Mouse (Mus musculus) spleen, adult 2 months (tissue): ENCODE data around the gene Arsa.

Experiments used
- CTCF ChIP-seq: fragments of 200-500 bp; IDR thresholded peaks from 2 replicates; pipeline ENCODE4 v1.5.1; 2011; ENCODE audit warnings: mild to moderate bottlenecking, inconsistent platforms; ENCODE audit not compliant: insufficient read depth, insufficient read length, insufficient replicate concordance; ENCODE audit errors: extremely low read depth
- POLR2A ChIP-seq: fragments of 200-500 bp; IDR thresholded peaks from 2 replicates; pipeline ENCODE4 v1.6.1; 2011; ENCODE audit warnings: low read depth, low read length, inconsistent platforms

DNA sequence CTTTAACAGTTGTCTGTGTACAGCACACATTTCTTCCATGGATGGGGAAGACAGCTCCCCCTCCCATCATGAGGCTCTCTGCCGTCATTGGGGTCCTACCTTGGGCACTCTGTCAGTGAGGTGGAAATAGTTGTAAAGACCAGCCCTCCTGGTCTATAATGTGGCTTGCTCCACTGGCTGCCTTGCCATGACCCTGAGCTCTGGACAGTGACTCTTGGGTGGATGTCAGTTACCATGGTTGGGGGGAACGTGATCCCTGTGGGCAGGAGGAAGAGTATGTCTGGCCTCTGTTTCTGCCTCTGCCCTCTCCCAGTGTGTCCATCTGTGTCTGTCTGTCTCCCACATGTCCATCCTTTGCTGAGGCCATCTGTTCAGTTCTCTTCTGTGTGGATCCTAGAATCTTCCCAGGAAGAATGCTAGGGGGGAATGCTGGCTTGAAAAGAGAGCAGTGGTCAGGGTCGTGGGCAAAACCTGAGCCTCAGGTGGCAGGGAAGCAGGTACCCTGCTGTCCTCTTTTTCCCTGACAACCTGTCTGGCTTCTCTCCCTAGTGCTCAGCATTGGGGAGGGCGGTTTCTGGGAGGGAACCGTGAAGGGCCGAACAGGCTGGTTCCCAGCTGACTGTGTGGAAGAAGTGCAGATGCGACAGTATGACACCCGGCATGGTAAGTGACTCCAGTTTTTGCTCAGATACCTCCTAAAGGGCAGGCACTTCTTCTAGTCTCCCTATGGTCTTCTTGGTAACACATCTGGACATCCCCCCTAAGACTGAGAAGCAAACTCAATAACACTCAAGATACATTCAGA, 47.6 kb upstream of the Arsa start:
- TF ChIP-seq CTCF (no peak), POLR2A (no peak)
